Mouse (Mus musculus) neural tube, embryonic 14.5 days (tissue): Measurements from ENCODE around the gene Slc4a4. TPM values are rescaled to one million over a fixed set of nuclear protein-coding genes. Genes with fewer than 3 reads are reported as not detected.

ENCODE experiments used
- ATAC-seq: fragments of 200-750 bp; cut with Nextera tagmentation; 2 replicates; pipeline ENCODE4 v1.8.0; 2017; ENCODE audit warnings: low read depth, mild to moderate bottlenecking, moderate TSS enrichment, moderate library complexity
- H3K27ac ChIP-seq: fragments of 300-500 bp; sonication (generic); 2 replicates; pipeline ENCODE4 v1.5.1; 2014; ENCODE audit warnings: low read depth, mild to moderate bottlenecking, control low read depth, low read length, moderate library complexity, mixed read lengths
- H3K27me3 ChIP-seq: fragments of 300-500 bp; sonication (generic); 2 replicates; pipeline ENCODE4 v1.6.1; 2014; ENCODE audit warnings: low read length; ENCODE audit not compliant: control insufficient read depth, insufficient read depth
- H3K36me3 ChIP-seq: fragments of 300-500 bp; sonication (generic); 2 replicates; pipeline ENCODE4 v1.6.1; 2014; ENCODE audit warnings: low read length, mixed read lengths; ENCODE audit not compliant: control insufficient read depth, insufficient read depth
- H3K4me1 ChIP-seq: fragments of 300-500 bp; sonication (generic); 2 replicates; pipeline ENCODE4 v1.6.1; 2014; ENCODE audit warnings: low read length; ENCODE audit not compliant: control insufficient read depth, insufficient read depth
- H3K4me2 ChIP-seq: fragments of 300-500 bp; sonication (generic); 2 replicates; pipeline ENCODE4 v1.6.1; 2014; ENCODE audit warnings: mild to moderate bottlenecking, low read depth, low read length, control low read depth
- H3K4me3 ChIP-seq: fragments of 300-500 bp; sonication (generic); 2 replicates; pipeline ENCODE4 v1.5.1; 2014; ENCODE audit warnings: low read depth, low read length, control low read depth, mixed read lengths
- H3K9ac ChIP-seq: fragments of 300-500 bp; sonication (generic); replicated peaks from 2 replicates; pipeline ENCODE4 v1.6.1; 2014; ENCODE audit warnings: low read depth, mild to moderate bottlenecking, control low read depth, low read length, mixed read lengths
- H3K9me3 ChIP-seq: fragments of 300-500 bp; sonication (generic); 2 replicates; pipeline ENCODE4 v1.6.1; 2016; ENCODE audit warnings: low read length; ENCODE audit not compliant: control insufficient read depth
- WGBS: fragments of 180-500 bp; shearing (Covaris S2); extraction: QIAGEN DNeasy Blood & Tissue Kit; methylation state at CpG from one replicate; pipeline ENCODE4 v1.1.7; 2014; 5-methylcytosine and 5-hydroxymethylcytosine counted together
- polyA plus RNA-seq: library from polyadenylated mRNA; unstranded; fragments of >200 nt; fragmentation: Nextera tagmentation; extraction: Ambion mirVana; gene quantifications from 2 replicates; pipeline ENCODE4 v1.2.1, GENCODE M21; 2014

Gene Slc4a4
- polyA plus RNA-seq, 1 experiment from 2014 or later = 15.8 TPM

GRCm38 (mm10) chr5:88961351-88961761 is 74.7 kb downstream of the Slc4a4 start:
- Histone ChIP-seq H3K9me3 (no peaks in the 10 kb centered on the region), H3K9ac (no peak overlapping the region), H3K36me3 (no peaks in the 10 kb centered on the region), H3K4me3 (no peak overlapping the region), H3K4me1 (no peaks in the 10 kb centered on the region), H3K27me3 (no peaks in the 10 kb centered on the region), H3K27ac (no peak overlapping the region), H3K4me2 (no peak overlapping the region)
- WGBS = 88% methylated on average over 7 of the region's 7 CpGs
- ATAC-seq = no peak

GRCm38 (mm10) chr5:88964685-88965290 is 78.2 kb downstream of the Slc4a4 start:
- H3K9me3 ChIP-seq = no peaks in the 10 kb centered on the region
- H3K36me3 ChIP-seq = no peaks in the 10 kb centered on the region
- H3K4me1 ChIP-seq = no peaks in the 10 kb centered on the region
- no peak overlapping the region for H3K27ac ChIP-seq
- H3K4me3 ChIP-seq = no peak overlapping the region
- H3K9ac ChIP-seq = no peak overlapping the region
- H3K27me3 ChIP-seq = no peaks in the 10 kb centered on the region
- no peak for ATAC-seq
- H3K4me2 ChIP-seq = no peak overlapping the region
- WGBS = 85% methylated on average over 6 of the region's 6 CpGs

- Histone ChIP-seq H3K27me3 (no peaks in the 10 kb centered on the region), H3K4me3 (no peak overlapping the region), H3K36me3 (no peaks in the 10 kb centered on the region), H3K27ac (no peak overlapping the region), H3K9ac (no peak overlapping the region), H3K9me3 (no peaks in the 10 kb centered on the region), H3K4me1 (no peaks in the 10 kb centered on the region), H3K4me2 (no peak overlapping the region)
- 90% methylated on average over 4 of the region's 4 CpGs for WGBS
- no peak for ATAC-seq
Measured at GRCm38 (mm10) chr5:88966507-88966906, 79.9 kb downstream of the Slc4a4 start.

- no peak for ATAC-seq
- no peaks in the 10 kb centered on the region for H3K27me3 ChIP-seq
- H3K27ac ChIP-seq = no peak overlapping the region
- H3K4me3 ChIP-seq = no peak overlapping the region
- H3K36me3 ChIP-seq = no peaks in the 10 kb centered on the region
- no peaks in the 10 kb centered on the region for H3K4me1 ChIP-seq
- whole genome bisulfite sequencing = 31% methylated on average over 11 of the region's 11 CpGs
- H3K9me3 ChIP-seq = no peaks in the 10 kb centered on the region
- no peak overlapping the region for H3K9ac ChIP-seq
- H3K4me2 ChIP-seq = no peak overlapping the region
Measured at GRCm38 (mm10) chr5:88968923-88969639, 82.5 kb downstream of the Slc4a4 start.

GRCm38 (mm10) chr5:88971554-88971953 is 84.9 kb downstream of the Slc4a4 start:
- H3K9me3 ChIP-seq = no peaks in the 10 kb centered on the region
- no peaks in the 10 kb centered on the region for H3K27me3 ChIP-seq
- H3K27ac ChIP-seq = no peak overlapping the region

GRCm38 (mm10) chr5:88972277-88972676 is 85.7 kb downstream of the Slc4a4 start:
- no peaks in the 10 kb centered on the region for H3K4me1 ChIP-seq
- H3K36me3 ChIP-seq = no peaks in the 10 kb centered on the region
- no peaks in the 10 kb centered on the region for H3K9me3 ChIP-seq
- H3K27ac ChIP-seq = no peak overlapping the region
- ATAC-seq = no peak
- H3K27me3 ChIP-seq = no peaks in the 10 kb centered on the region
- no peak overlapping the region for H3K4me3 ChIP-seq
- H3K4me2 ChIP-seq = no peak overlapping the region
- no peak overlapping the region for H3K9ac ChIP-seq
- WGBS = 60% methylated on average over 7 of the region's 7 CpGs

More at GRCm38 (mm10) chr5:88971554-88971953, 84.9 kb downstream of the Slc4a4 start:
- no peaks in the 10 kb centered on the region for H3K4me1 ChIP-seq
- H3K4me2 ChIP-seq = no peak overlapping the region
- no peaks in the 10 kb centered on the region for H3K36me3 ChIP-seq
- H3K4me3 ChIP-seq = no peak overlapping the region
- no peak for ATAC-seq
- no peak overlapping the region for H3K9ac ChIP-seq

- no peak for ATAC-seq
- no peak overlapping the region for H3K9ac ChIP-seq
- 100% methylated on average over 1 of the region's 1 CpGs for WGBS
- no peak overlapping the region for H3K4me2 ChIP-seq
- H3K9me3 ChIP-seq = no peaks in the 10 kb centered on the region
- no peaks in the 10 kb centered on the region for H3K36me3 ChIP-seq
- no peak overlapping the region for H3K4me3 ChIP-seq
- H3K4me1 ChIP-seq = no peaks in the 10 kb centered on the region
- no peaks in the 10 kb centered on the region for H3K27me3 ChIP-seq
- H3K27ac ChIP-seq = no peak overlapping the region
Measured at GRCm38 (mm10) chr5:88973130-88973529, 86.5 kb downstream of the Slc4a4 start.

- H3K36me3 ChIP-seq = no peaks in the 10 kb centered on the region
- no peaks in the 10 kb centered on the region for H3K4me1 ChIP-seq
- no peak overlapping the region for H3K9ac ChIP-seq
- H3K4me3 ChIP-seq = no peak overlapping the region
- peak; percentile 46; the same call in 1 of the 2 replicates for ATAC-seq
- no peaks in the 10 kb centered on the region for H3K9me3 ChIP-seq
- no peak overlapping the region for H3K4me2 ChIP-seq
- no peaks in the 10 kb centered on the region for H3K27me3 ChIP-seq
- no peak overlapping the region for H3K27ac ChIP-seq
Measured at GRCm38 (mm10) chr5:88975694-88976093, 89.1 kb downstream of the Slc4a4 start.

GRCm38 (mm10) chr5:88976428-88976827 is 89.8 kb downstream of the Slc4a4 start:
- H3K9ac ChIP-seq = no peak overlapping the region
- no peak overlapping the region for H3K27ac ChIP-seq
- no peak overlapping the region for H3K4me2 ChIP-seq
- 84% methylated on average over 3 of the region's 3 CpGs for WGBS
- H3K4me1 ChIP-seq = no peaks in the 10 kb centered on the region
- H3K4me3 ChIP-seq = no peak overlapping the region
- ATAC-seq = no peak
- no peaks in the 10 kb centered on the region for H3K36me3 ChIP-seq
- no peaks in the 10 kb centered on the region for H3K9me3 ChIP-seq
- H3K27me3 ChIP-seq = no peaks in the 10 kb centered on the region
